Mouse (Mus musculus) neural tube, embryonic 12.5 days (tissue): ENCODE data around the gene Cers5. TPM values are rescaled to one million over a fixed set of nuclear protein-coding genes. Genes with fewer than 3 reads are reported as not detected.
"Not testable (repeated sequence)": the region's sequence is repeated elsewhere in the genome, so short reads cannot be mapped to it uniquely, and the experiment has no call there.

Experiments
- ATAC-seq: fragments of 200-750 bp; cut with Nextera tagmentation; 2 replicates; pipeline ENCODE4 v1.8.0; 2017; ENCODE audit warnings: low read depth, mild to moderate bottlenecking, moderate TSS enrichment, moderate library complexity; ENCODE audit not compliant: low FRiP score
- H3K27ac ChIP-seq: fragments of 300-500 bp; sonication (generic); 2 replicates; pipeline ENCODE4 v1.5.1; 2016
- H3K27me3 ChIP-seq: fragments of 300-500 bp; sonication (generic); replicated peaks from 2 replicates; pipeline ENCODE4 v1.6.1; 2016; ENCODE audit warnings: mild to moderate bottlenecking
- H3K36me3 ChIP-seq: fragments of 300-500 bp; sonication (generic); 2 replicates; pipeline ENCODE4 v1.6.1; 2016; ENCODE audit warnings: mild to moderate bottlenecking
- H3K4me1 ChIP-seq: fragments of 300-500 bp; sonication (generic); 2 replicates; pipeline ENCODE4 v1.6.1; 2016
- H3K4me2 ChIP-seq: fragments of 300-500 bp; sonication (generic); replicated peaks from 2 replicates; pipeline ENCODE4 v1.6.1; 2016; ENCODE audit warnings: mild to moderate bottlenecking
- H3K4me3 ChIP-seq: fragments of 300-500 bp; sonication (generic); 2 replicates; pipeline ENCODE4 v1.5.1; 2016
- H3K9ac ChIP-seq: fragments of 300-500 bp; sonication (generic); 2 replicates; pipeline ENCODE4 v1.6.1; 2016; ENCODE audit warnings: mild to moderate bottlenecking
- H3K9me3 ChIP-seq: fragments of 300-500 bp; sonication (generic); 2 replicates; pipeline ENCODE4 v1.6.1; 2016; ENCODE audit warnings: mild to moderate bottlenecking
- WGBS: fragments of 180-500 bp; shearing (Covaris S2); methylation state at CpG from one replicate; pipeline ENCODE4 v1.1.7; 2016; 5-methylcytosine and 5-hydroxymethylcytosine counted together
- polyA plus RNA-seq: library from polyadenylated mRNA; unstranded; fragments of >200 nt; fragmentation: Nextera tagmentation; extraction: Ambion mirVana; gene quantifications from 2 replicates; pipeline ENCODE4 v1.2.1, GENCODE M21; 2016

Cers5 gene
- polyA plus RNA-seq, 1 experiment from 2014 or later, result 65.6 TPM

DNA sequence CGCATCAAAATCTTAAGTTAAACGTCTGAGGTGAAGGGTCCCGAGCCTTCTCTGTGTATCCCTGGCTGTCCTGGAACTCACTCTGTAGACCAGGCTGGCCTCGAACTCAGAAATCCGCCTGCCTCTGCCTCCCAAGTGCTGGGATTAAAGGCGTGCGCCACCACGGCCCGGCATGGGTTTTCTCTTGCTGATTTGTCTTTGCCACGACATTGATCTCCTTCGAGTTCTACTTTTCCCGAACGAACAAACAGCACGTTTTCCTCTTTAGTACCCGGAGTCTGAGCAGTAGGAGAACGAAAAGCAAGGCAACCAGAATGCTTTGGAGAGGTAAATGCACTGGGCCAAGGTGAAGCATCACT, 71.1 kb downstream of the Cers5 start:
- H3K9ac ChIP-seq, result not testable (repeated sequence)
- H3K4me2 ChIP-seq, result peak overlapping the region; percentile 97
- 50% methylated on average over 16 of the region's 16 CpGs for WGBS

DNA sequence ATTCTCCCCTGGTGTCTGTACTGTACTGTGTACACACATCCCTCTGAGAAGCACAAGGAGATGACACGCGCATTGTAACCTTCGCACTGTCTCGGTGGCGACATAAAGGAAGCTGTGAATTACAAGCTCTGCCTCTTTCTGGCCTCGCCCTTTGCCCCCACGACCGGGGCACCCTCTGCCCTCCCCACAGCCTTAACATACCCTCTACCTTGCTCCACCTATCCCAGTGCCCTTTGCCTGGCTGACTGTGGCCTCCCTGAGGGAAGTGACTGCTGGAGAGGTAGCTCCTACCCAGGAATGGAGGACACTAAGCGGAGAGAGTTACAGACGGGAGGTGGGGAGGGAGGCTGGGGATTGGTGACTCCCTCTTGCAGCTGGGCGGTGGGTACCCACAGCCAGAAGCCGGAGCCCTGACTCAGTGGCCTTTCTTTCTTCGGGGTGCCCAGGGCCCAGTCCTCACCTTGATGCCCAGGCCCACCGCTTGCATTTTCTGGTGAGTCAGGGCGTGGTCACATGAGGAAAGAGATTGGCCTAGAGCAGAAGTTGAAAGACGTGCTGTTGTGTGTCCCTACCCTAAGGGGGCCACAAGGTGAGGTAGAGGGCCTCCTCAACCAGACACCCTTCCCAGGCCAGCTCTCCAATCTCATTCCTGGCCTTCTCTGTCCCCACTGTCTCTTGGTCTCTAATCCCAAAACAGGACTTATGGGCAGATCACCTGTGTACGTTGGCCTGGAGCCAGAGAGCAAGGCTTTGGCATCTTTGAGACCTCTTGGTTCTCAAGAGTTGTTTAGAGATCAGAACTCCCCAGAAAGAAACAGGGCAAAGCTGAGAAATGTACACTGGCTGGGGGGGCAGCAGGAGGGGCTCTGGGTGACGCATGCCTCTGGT, 72.2 kb downstream of the Cers5 start:
- Histone ChIP-seq H3K27me3 (no peaks in the 10 kb centered on the region), H3K4me1 (peaks cover 34% of the 10 kb centered on the region), H3K9ac (no peak overlapping the region), H3K27ac (no peak overlapping the region), H3K4me3 (no peak overlapping the region), H3K9me3 (no peaks in the 10 kb centered on the region), H3K36me3 (peaks cover 33% of the 10 kb centered on the region), H3K4me2 (no peak overlapping the region)
- no peak for ATAC-seq
- 88% methylated on average over 18 of the region's 18 CpGs for WGBS

More for the DNA sequence above, 71.1 kb downstream of the Cers5 start:
- Histone ChIP-seq H3K27ac (peak overlapping the region; percentile 91; the same call in 1 of the 2 replicates), H3K4me1 (peaks cover 38% of the 10 kb centered on the region), H3K36me3 (peaks cover 31% of the 10 kb centered on the region), H3K4me3 (peak overlapping the region; percentile 78)
- ATAC-seq, H3K27me3 ChIP-seq, H3K9me3 ChIP-seq: not testable (repeated sequence)

DNA sequence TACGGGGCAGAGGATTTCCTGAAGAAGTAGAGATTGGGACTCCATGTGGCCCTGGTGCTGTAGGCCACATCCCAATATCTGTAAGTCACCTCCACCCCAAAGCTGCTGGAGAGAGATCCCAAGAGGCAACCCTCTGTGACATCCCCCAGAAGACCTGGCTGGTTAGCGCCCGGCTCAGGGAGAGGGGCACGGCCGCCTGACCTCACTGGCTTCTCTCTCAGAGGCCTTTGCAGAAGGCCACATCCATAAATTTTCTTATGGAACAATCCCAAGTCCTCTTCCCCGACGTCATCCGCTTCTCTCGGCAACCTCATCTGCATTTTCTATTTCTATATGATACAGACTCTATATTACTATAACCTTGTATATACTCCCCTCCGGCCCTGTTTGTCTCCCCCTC, 73.0 kb downstream of the Cers5 start:
- Histone ChIP-seq H3K4me3 (no peak overlapping the region), H3K4me1 (peaks cover 29% of the 10 kb centered on the region), H3K27me3 (no peaks in the 10 kb centered on the region), H3K9me3 (no peaks in the 10 kb centered on the region), H3K36me3 (peaks cover 33% of the 10 kb centered on the region), H3K9ac (no peak overlapping the region), H3K4me2 (no peak overlapping the region), H3K27ac (no peak overlapping the region)
- ATAC-seq, result no peak
- WGBS, result 70% methylated on average over 10 of the region's 10 CpGs

DNA sequence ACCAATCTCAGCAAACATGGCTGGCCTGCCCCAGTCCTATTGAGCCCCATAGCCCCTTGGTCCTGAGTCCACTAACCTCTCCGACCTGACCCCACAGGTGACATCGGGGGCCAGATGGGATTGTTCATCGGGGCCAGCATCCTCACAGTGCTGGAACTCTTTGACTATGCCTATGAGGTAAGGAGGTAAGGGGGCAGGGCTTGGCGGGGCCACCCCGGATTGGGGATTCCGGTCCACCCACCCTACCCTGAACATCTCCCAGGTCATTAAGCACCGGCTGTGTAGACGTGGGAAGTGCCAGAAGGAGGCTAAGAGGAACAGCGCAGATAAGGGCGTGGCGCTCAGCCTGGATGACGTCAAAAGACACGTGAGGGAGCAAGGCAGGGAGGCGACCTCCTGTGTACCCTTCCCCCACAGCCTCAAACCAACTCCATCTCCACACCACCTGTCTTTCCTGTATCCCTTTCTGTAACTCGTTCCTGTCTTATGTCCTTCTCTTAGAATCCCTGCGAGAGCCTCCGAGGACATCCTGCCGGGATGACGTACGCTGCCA, 74.1 kb downstream of the Cers5 start:
- Histone ChIP-seq H3K27ac (no peak overlapping the region), H3K4me2 (peak overlapping the region; percentile 22; the same call in 1 of the 2 replicates), H3K36me3 (peaks cover 33% of the 10 kb centered on the region), H3K4me3 (no peak overlapping the region), H3K9ac (no peak overlapping the region), H3K9me3 (no peaks in the 10 kb centered on the region), H3K27me3 (no peaks in the 10 kb centered on the region), H3K4me1 (peaks cover 18% of the 10 kb centered on the region)
- 42% methylated on average over 20 of the region's 20 CpGs for WGBS
- ATAC-seq, result no peak

DNA sequence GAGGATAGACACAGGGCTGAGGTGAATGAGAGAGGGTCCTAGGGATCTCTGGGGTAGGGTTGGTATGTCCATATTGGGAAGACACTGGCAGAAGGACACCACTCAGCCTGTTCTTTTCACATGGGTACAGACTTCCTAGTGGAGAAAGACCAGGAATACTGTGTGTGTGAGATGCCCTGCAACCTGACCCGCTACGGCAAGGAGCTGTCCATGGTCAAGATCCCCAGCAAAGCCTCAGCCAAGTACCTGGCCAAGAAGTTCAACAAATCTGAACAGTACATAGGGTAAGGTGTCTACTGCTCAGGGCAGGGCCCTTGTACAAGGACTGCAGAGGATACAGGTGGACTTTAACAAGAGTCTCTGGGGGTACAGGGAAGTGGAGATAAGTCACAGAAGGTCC, 75.4 kb downstream of the Cers5 start:
- Histone ChIP-seq H3K36me3 (peaks cover 41% of the 10 kb centered on the region), H3K9me3 (no peaks in the 10 kb centered on the region), H3K27me3 (no peaks in the 10 kb centered on the region), H3K27ac (no peak overlapping the region), H3K4me1 (peaks cover 11% of the 10 kb centered on the region; the same call in 1 of the 2 replicates), H3K9ac (no peak overlapping the region), H3K4me3 (no peak overlapping the region), H3K4me2 (no peak overlapping the region)
- no peak for ATAC-seq
- WGBS, result 34% methylated on average over 2 of the region's 2 CpGs

DNA sequence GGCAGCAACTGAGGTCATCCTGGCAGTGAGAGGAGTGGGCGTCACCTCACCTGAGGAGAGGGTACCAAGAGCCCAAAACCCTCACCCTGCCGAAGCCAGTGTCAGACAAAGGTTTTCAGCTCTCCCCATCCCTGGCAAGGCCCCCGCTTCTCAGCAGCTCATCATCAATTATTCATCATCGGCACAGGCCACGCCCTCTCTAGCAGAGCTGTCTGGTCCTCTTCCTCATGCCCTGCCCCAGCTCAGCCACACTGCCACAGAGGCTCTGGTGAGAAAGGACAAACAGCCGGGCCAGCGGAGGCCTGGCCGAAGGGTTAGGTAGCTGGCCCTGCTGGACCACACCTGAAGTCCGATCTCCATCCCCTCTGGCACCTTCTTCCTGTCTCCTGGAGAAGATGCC, 80.7 kb downstream of the Cers5 start:
- 52% methylated on average over 9 of the region's 9 CpGs for WGBS

DNA sequence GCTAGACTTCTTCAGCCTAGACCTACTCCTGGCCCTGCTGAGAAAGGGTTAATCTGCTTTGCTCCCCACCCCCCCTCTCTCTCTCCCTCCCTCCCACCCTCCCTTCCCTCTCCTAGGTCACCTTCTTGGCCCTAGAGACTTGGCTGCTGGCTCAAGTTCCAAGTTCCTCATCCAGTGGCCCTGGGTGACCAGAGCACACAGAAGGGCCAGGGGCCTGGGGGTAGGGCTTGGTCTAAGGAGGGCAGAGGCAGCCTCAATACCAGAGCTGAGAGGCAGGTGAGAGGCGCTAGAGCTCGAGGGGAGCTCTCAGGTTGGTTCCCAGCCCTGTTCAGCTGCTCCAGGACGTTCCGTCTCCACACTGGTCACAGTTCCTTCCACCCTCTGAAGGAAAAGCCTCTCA, 81.8 kb downstream of the Cers5 start:
- H3K27me3 ChIP-seq, result no peaks in the 10 kb centered on the region
- H3K4me3 ChIP-seq, result no peak overlapping the region
- H3K36me3 ChIP-seq, result peaks cover 17% of the 10 kb centered on the region
- no peaks in the 10 kb centered on the region for H3K9me3 ChIP-seq
- H3K4me1 ChIP-seq, result peaks cover 20% of the 10 kb centered on the region; the same call in 1 of the 2 replicates
- H3K4me2 ChIP-seq, result no peak overlapping the region; the same call in 1 of the 2 replicates
- H3K9ac ChIP-seq, result 0 out of 2 replicates have a peak overlapping the region, but pooled peaks have one; percentile 21
- no peak overlapping the region for H3K27ac ChIP-seq
- 35% methylated on average over 4 of the region's 4 CpGs for WGBS
- ATAC-seq, result no peak

More for the DNA sequence above, 80.7 kb downstream of the Cers5 start:
- H3K9me3 ChIP-seq, result no peaks in the 10 kb centered on the region
- no peaks in the 10 kb centered on the region for H3K27me3 ChIP-seq
- no peak overlapping the region for H3K4me3 ChIP-seq
- H3K4me1 ChIP-seq, result peaks cover 20% of the 10 kb centered on the region; the same call in 1 of the 2 replicates
- no peak overlapping the region for H3K9ac ChIP-seq
- peak; percentile 56; the same call in 1 of the 2 replicates for ATAC-seq
- peaks cover 23% of the 10 kb centered on the region for H3K36me3 ChIP-seq
- H3K4me2 ChIP-seq, result peak overlapping the region; percentile 13; the same call in 1 of the 2 replicates
- H3K27ac ChIP-seq, result no peak overlapping the region

DNA sequence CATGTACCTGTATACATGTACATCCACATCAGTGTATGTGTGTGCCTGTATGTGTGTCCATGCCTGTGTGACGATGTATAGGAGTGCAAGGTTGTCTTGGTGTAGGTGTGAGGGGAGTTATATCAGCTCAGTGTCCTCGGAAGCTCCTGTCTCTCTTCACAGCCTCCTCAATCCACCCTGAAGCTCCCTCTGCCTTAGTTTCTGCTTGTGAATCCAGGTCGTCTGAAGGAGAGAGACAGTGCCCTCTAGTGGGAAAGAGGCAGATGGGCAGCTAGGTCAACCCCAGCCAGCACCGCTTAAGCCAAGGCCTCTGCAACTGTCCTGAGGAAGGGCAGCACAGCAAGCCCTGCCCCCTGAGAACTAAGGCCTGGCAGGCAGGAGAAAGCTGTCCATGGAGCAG, 84.0 kb downstream of the Cers5 start:
- Histone ChIP-seq H3K4me1 (peaks cover 20% of the 10 kb centered on the region; the same call in 1 of the 2 replicates), H3K36me3 (0 out of 2 replicates have a peak, but pooled peaks cover 23% of the 10 kb centered on the region), H3K27me3 (0 out of 2 replicates have a peak, but pooled peaks cover 3% of the 10 kb centered on the region), H3K27ac (no peak overlapping the region), H3K9ac (no peak overlapping the region), H3K4me2 (no peak overlapping the region), H3K4me3 (no peak overlapping the region), H3K9me3 (no peaks in the 10 kb centered on the region)
- 4% methylated on average over 4 of the region's 4 CpGs for WGBS
- ATAC-seq, result no peak

Other genes with a start within 250 kb of the Cers5 start
- gene Faim2, start 244.7 kb downstream of the Cers5 start, polyA plus RNA-seq, result 6.3 and 6.7 TPM in 2 replicates
- gene Aqp2, start 193.8 kb downstream of the Cers5 start, polyA plus RNA-seq, result not detected in 2 replicates
- 2.3 and 2.9 TPM in 2 replicates for gene Aqp5, start 182.1 kb downstream of the Cers5 start, polyA plus RNA-seq
- 0.60 and 1.1 TPM in 2 replicates for gene Aqp6, start 171.5 kb downstream of the Cers5 start, polyA plus RNA-seq
- 207 and 218 TPM in 2 replicates for gene Racgap1, start 121.2 kb downstream of the Cers5 start, polyA plus RNA-seq
- gene Asic1, start 102.5 kb downstream of the Cers5 start, polyA plus RNA-seq, result 54.3 and 62.6 TPM in 2 replicates
- 142 and 146 TPM in 2 replicates for gene Smarcd1, start 70.8 kb downstream of the Cers5 start, polyA plus RNA-seq
- gene Gm17349, start 67.4 kb downstream of the Cers5 start, polyA plus RNA-seq, result not detected in 2 replicates
- 0.97 and 1.4 TPM in 2 replicates for gene Gpd1, start 55.4 kb downstream of the Cers5 start, polyA plus RNA-seq
- gene Cox14, start 47.3 kb downstream of the Cers5 start, polyA plus RNA-seq, result 169 and 170 TPM in 2 replicates
- 31.2 and 35.5 TPM in 2 replicates for gene Lima1, start 102.6 kb upstream of the Cers5 start, polyA plus RNA-seq
- not detected in 2 replicates for gene Fam186a, start 194.2 kb upstream of the Cers5 start, polyA plus RNA-seq
- gene Larp4, start 197.2 kb upstream of the Cers5 start, polyA plus RNA-seq, result 27.9 and 29.0 TPM in 2 replicates